Mouse (Mus musculus) right cerebral cortex, postnatal 10 days (tissue): ENCODE data around the gene Tnfrsf17.
A peak's percentile ranks its signal among the peaks of the same experiment; 100 is the strongest.
"Not testable (repeated sequence)": the region's sequence is repeated elsewhere in the genome, so short reads cannot be mapped to it uniquely, and the experiment has no call there.

Source experiments
- DNase-seq, 2 experiments: peaks; one replicate each; pipeline ENCODE4 v3.0.0; 2021; ENCODE audit warnings: low spot score in 2 of 2

Gene Tnfrsf17

DNA sequence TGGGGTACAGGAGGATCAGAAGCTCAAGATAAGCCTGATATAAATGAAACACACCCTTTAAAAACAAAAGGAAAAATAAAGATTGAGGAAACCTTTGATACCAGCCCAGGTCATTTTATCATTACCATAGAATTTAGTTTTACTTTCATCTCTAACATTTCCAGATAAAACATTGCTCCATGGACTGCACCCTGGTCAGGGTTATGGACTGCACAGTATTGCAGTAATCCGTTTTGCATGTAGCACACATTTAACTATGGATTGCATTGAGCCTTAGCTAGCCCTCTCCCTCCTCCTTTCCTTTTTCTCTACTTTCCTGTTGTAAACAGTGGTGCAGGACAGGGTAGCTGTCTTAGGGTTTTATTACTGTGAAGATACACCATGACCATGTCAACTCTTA is 17.4 kb downstream of the Tnfrsf17 start:
- DNase-seq, result no peak

DNA sequence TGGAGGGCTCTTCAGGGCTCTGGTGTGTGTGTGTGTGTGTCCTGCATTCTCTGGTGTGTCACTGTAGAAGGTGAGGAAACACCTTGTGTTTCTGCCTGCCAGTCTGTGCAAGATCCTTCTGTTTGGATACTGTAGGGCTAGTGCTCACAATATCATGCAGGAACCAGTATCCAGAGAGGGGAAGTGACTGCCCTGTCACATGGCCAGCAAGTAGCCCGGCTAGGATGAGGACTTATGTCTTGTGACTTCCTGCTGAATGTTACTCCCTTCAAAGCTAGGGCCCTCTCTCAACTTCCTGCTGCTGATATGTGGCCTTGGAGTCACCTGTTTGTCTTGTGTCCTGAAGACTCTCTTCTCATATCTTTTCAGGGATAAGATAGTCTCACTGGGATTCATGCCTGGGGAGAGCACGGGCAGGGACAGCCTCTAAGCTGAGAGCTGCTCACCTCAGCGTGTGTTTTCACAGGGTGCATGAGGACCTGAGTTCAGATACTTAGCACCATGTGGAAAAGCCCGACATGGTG is 29.7 kb downstream of the Tnfrsf17 start:
- peak in 1 of 2 experiments; percentile 38 for DNase-seq

DNA sequence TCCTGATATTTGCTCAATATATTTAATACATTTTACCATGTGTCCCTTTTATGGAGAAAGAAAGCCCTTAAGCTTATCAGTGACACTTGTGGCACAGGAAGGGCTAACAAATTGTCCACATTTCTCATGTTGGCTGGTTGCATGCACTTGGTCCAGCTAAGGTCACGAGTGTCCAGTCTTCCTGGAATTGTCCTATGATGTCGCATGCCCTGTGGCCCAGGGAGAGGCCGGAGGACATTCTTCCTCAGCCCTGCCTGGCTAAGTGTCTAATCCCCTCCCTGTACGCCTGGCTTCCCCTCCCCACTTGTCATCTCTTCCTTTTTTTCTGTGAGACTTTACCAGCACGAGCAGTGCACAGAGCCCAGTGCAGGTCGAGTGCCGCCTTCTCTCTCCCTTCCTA is 38.3 kb downstream of the Tnfrsf17 start:
- DNase-seq, result no peak

DNA sequence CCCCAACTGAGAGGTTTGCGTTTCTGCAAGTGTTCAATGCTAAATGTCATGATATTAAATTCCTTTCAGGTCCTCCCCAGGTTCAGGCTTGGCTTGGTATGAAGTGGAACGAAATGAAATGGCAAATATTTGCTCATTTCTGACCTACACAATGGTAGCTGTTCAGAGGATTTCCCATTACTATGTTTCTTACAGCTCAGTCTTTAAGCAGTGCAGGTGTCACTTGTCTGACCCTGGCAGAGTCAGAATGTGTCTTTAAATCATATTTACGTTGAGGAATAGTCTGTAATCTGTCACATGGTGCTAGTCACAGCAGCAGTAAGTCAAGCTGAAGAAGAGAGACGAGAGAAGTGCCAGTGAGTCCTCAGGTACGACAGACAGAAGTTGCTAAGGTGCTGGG is 45.6 kb downstream of the Tnfrsf17 start:
- DNase-seq, result no peak

DNA sequence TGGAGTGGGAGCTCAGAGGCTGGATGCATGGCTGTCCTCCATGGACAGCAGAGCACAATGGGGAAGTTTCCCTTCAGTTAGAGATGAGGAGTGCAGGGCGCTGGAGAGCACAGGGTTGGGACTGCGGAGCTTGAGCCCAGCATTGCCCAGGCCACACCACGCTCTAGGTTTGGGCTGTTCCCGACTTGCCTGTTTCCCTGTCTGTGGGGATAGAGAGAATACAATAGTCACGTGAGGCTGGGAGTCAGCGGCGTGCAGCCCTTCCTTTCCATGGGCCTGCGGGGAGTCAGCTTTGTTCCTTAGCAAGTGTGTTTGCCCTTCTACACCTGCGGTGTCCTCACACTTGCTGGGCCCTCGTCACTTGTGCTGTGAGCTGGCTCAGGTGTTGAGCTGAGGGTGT is 46.3 kb downstream of the Tnfrsf17 start:
- no peak for DNase-seq

DNA sequence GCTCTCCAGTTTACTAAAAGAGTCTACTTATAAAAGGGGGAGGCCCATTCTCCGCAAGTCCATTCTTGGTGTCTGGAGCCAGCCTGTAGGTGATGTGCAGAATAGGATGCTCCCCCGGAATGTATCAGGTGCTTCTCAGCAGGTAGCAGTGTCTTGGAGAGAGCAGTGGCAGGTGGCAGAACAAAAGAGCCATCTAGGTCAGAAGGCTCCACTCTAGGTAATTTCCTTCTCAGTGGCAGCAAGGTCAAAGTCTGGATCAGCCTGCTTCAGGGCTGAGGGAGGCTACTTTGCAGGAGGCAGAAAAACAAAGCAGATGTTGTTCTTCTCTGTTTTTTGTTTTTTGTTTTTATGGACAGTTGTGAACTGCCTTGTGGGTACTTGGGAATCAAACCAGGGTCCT is 47.0 kb downstream of the Tnfrsf17 start:
- not testable (repeated sequence) for DNase-seq

DNA sequence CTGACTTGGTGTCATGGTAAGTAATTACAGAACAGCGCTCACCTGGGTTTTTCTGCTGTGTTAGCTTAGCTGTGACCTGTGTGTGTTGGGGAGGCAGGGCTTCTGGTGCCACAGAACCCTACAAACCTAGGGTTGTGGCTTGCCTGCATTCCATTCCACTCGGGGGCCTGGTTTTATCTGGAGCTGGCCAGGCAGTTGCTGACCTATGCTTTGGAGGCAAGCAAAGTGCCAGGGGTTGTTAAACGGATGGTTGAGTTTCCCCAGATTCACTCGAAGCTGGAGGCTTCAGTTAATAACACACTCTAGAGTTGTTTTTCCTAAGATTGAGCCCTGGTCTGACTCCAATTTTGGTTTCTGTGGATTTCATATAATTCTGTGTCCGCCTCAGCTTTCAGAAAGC is 52.0 kb downstream of the Tnfrsf17 start:
- no peak for DNase-seq

DNA sequence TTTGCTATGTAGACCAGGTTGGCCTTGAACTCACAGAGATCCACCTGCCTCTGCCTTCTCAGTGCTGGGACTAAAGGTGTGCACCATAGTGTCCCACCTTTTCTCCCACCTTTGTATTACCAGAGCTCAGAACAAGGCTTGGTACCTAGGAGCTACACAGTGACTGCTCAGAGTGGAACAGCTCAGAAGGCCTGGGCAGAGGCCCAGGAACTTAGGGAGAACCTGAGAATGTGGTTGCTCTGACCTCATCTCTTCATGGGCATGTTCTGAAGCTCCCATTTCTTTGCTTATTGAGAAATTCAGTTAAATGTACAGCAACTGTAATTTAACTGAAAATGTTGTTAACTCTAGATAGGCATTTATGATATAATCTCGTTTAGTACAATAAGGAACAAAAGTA is 53.2 kb downstream of the Tnfrsf17 start:
- DNase-seq, result no peak

DNA sequence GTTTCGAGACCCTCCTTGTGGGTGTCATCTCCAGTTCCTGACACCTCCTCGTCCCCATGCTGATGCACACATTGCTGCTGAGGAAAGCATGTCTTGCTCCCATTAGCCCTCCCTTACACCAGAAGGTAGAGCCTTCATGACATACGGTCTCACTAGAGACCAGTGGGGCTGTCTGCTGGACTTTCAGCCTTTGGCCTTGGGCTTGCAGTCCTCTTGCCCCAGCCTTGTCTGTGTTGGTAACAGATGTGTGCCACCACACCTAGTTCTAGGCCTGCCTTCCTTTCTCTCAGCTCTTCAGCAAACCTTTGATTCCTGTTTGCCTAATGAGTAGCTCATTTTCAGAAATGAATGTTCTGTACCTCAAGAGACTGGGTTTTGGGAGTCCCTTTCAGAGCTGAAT is 54.8 kb downstream of the Tnfrsf17 start:
- no peak for DNase-seq

DNA sequence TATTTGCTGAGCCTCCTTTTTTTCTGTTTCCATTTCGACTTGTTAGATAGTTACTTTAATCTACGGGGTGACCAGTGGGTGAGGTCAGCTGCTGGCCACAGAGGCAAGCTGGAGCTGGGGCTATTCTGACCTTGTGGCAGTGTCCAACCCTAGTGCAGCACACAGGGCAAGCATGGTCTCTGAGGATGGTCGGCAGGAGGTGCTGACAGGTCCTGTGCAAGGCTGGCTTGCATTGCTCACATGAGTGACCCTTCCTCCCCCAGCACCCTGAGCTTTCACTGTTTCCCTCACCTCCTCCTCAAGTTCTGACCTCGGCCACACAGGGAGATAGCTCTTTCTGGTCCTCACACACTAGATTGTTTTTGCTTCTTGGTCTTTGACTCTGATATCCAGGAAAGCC is 55.5 kb downstream of the Tnfrsf17 start:
- DNase-seq, result no peak

DNA sequence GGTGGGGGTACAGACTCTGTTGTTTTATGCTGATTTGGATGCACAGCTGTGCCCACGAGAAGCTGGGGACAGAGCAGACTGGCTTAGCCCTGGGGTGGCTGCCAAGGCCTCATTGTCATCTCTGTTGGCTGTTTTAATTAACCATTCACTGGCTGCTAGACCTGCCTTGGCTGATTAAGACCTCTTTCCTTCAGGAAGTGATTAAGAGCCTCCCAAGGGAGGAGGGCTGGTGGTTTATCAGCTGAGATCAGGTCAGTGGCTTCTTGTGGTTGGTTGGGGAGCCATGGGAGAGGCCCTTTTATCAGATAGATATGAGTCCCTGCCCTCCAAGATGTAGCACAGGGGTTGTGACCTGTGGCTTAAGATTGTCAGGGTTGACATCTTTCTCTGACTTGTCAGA is 56.0 kb downstream of the Tnfrsf17 start:
- peak in 1 of 2 experiments; percentile 46 for DNase-seq
